Mouse (Mus musculus): ENCODE measurements around the gene Cxcl12.

GRCm38 (mm10) chr6:117210086-117210485, 41.8 kb downstream of the Cxcl12 start:
- TF ChIP-seq POLR2A (IDR thresholded peaks at IDR 0.05; ENCODE audit: low read depth, low read length) = no peak
- no peak for TF ChIP-seq CTCF (IDR thresholded peaks at IDR 0.05; ENCODE audit: extremely low read depth, insufficient read length, insufficient replicate concordance, low read depth, low read length)

Data from small intestine, adult 2 months (tissue).